Mouse (Mus musculus) limb, embryonic 12.5 days (tissue): Measurements from ENCODE around the gene Npdc1. TPM values are rescaled to one million over a fixed set of nuclear protein-coding genes. Genes with fewer than 3 reads are reported as not detected.
"Not testable (repeated sequence)": the region's sequence is repeated elsewhere in the genome, so short reads cannot be mapped to it uniquely, and the experiment has no call there.

Experiments
- ATAC-seq: fragments of 200-750 bp; cut with Nextera tagmentation; 2 replicates; pipeline ENCODE4 v1.8.0; 2017; ENCODE audit warnings: low read depth, moderate TSS enrichment; ENCODE audit not compliant: insufficient number of reproducible peaks, insufficient read depth, low FRiP score, low TSS enrichment
- H3K27ac ChIP-seq: fragments of 300-500 bp; sonication (generic); 2 replicates; pipeline ENCODE4 v1.5.1; 2016; ENCODE audit warnings: mild to moderate bottlenecking, moderate library complexity
- H3K27me3 ChIP-seq: fragments of 300-500 bp; sonication (generic); 2 replicates; pipeline ENCODE4 v1.6.1; 2016; ENCODE audit warnings: mild to moderate bottlenecking, moderate library complexity
- H3K36me3 ChIP-seq: fragments of 300-500 bp; sonication (generic); 2 replicates; pipeline ENCODE4 v1.6.1; 2016; ENCODE audit warnings: mild to moderate bottlenecking, moderate library complexity
- H3K4me1 ChIP-seq: fragments of 300-500 bp; sonication (generic); replicated peaks from 2 replicates; pipeline ENCODE4 v1.6.1; 2016
- H3K4me2 ChIP-seq: fragments of 300-500 bp; sonication (generic); 2 replicates; pipeline ENCODE4 v1.6.1; 2016; ENCODE audit warnings: mild to moderate bottlenecking, moderate library complexity
- H3K4me3 ChIP-seq: fragments of 300-500 bp; sonication (generic); replicated peaks from 2 replicates; pipeline ENCODE4 v1.5.1; 2016; ENCODE audit warnings: mild to moderate bottlenecking
- H3K9ac ChIP-seq: fragments of 300-500 bp; sonication (generic); replicated peaks from 2 replicates; pipeline ENCODE4 v1.6.1; 2016; ENCODE audit warnings: mild to moderate bottlenecking, moderate library complexity
- H3K9me3 ChIP-seq: fragments of 300-500 bp; sonication (generic); 2 replicates; pipeline ENCODE4 v1.6.1; 2016; ENCODE audit warnings: mild to moderate bottlenecking, moderate library complexity
- WGBS: fragments of 180-500 bp; shearing (Covaris S2); methylation state at CpG from one replicate; pipeline ENCODE4 v1.1.7; 2016; 5-methylcytosine and 5-hydroxymethylcytosine counted together
- polyA plus RNA-seq: library from polyadenylated mRNA; unstranded; fragments of >200 nt; fragmentation: Nextera tagmentation; extraction: Ambion mirVana; gene quantifications from 2 replicates; pipeline ENCODE4 v1.2.1, GENCODE M21; 2016

The Npdc1 gene
- polyA plus RNA-seq, 1 experiment from 2014 or later, result 10.9 TPM

- Histone ChIP-seq H3K4me1 (peaks cover 16% of the 10 kb centered on the region), H3K4me3 (peak within 1 kb of the TSS; percentile 34), H3K27me3 (peaks cover 88% of the 10 kb centered on the region), H3K9me3 (no peaks in the 10 kb centered on the region), H3K36me3 (no peaks in the 10 kb centered on the region), H3K4me2 (peak within 1 kb of the TSS; percentile 59), H3K9ac (no peak within 1 kb of the TSS; the same call in 1 of the 2 replicates), H3K27ac (no peak within 1 kb of the TSS)
- ATAC-seq, result no peak
- WGBS, result 2% methylated on average over 57 of the region's 57 CpGs
These were observed 3.2 kb upstream of the Npdc1 start, which contains the start of gene Entpd2 for GRCm38 (mm10) chr2:25395721-25396596. Gene Entpd2 (plus strand): TSS chr2:25395874.

GRCm38 (mm10) chr2:25396597-25396983, 2.6 kb upstream of the Npdc1 start:
- 33% methylated on average over 3 of the region's 3 CpGs for WGBS
- Histone ChIP-seq H3K9ac (no peak overlapping the region), H3K36me3 (no peaks in the 10 kb centered on the region), H3K27me3 (peaks cover 92% of the 10 kb centered on the region), H3K4me1 (peaks cover 16% of the 10 kb centered on the region), H3K9me3 (no peaks in the 10 kb centered on the region), H3K27ac (no peak overlapping the region), H3K4me3 (no peak overlapping the region), H3K4me2 (peak overlapping the region; percentile 59; the same call in 1 of the 2 replicates)
- ATAC-seq, result no peak

GRCm38 (mm10) chr2:25397010-25397409, 2.1 kb upstream of the Npdc1 start:
- no peaks in the 10 kb centered on the region for H3K36me3 ChIP-seq
- no peak for ATAC-seq
- WGBS, result 52% methylated on average over 1 of the region's 1 CpGs
- H3K27ac ChIP-seq, result no peak overlapping the region
- peaks cover 92% of the 10 kb centered on the region for H3K27me3 ChIP-seq
- peaks cover 16% of the 10 kb centered on the region for H3K4me1 ChIP-seq
- no peak overlapping the region for H3K4me2 ChIP-seq
- H3K4me3 ChIP-seq, result no peak overlapping the region
- H3K9ac ChIP-seq, result no peak overlapping the region
- H3K9me3 ChIP-seq, result no peaks in the 10 kb centered on the region

- Histone ChIP-seq H3K27me3 (peaks cover 98% of the 10 kb centered on the region), H3K4me1 (peaks cover 17% of the 10 kb centered on the region), H3K9me3 (no peaks in the 10 kb centered on the region), H3K4me2 (no peak overlapping the region), H3K27ac (no peak overlapping the region), H3K36me3 (no peaks in the 10 kb centered on the region), H3K9ac (no peak overlapping the region), H3K4me3 (no peak overlapping the region)
- no peak for ATAC-seq
- WGBS, result 92% methylated on average over 7 of the region's 7 CpGs
These were observed 1.1 kb upstream of the Npdc1 start for GRCm38 (mm10) chr2:25398065-25398464.

- peaks cover 99% of the 10 kb centered on the region for H3K27me3 ChIP-seq
- no peak overlapping the region for H3K9ac ChIP-seq
- WGBS, result 22% methylated on average over 16 of the region's 16 CpGs
- H3K4me3 ChIP-seq, result no peak overlapping the region
- no peak overlapping the region for H3K27ac ChIP-seq
- H3K9me3 ChIP-seq, result no peaks in the 10 kb centered on the region
- H3K36me3 ChIP-seq, result no peaks in the 10 kb centered on the region
- no peak overlapping the region for H3K4me2 ChIP-seq
- ATAC-seq, result no peak
- peaks cover 19% of the 10 kb centered on the region for H3K4me1 ChIP-seq
These were observed 1.1 kb downstream of the Npdc1 start for GRCm38 (mm10) chr2:25400291-25400690.

GRCm38 (mm10) chr2:25400764-25401163, 1.6 kb downstream of the Npdc1 start:
- Histone ChIP-seq H3K9ac (no peak overlapping the region), H3K4me1 (peaks cover 15% of the 10 kb centered on the region), H3K27ac (no peak overlapping the region), H3K4me3 (no peak overlapping the region), H3K27me3 (peaks cover 99% of the 10 kb centered on the region), H3K4me2 (no peak overlapping the region), H3K9me3 (no peaks in the 10 kb centered on the region), H3K36me3 (no peaks in the 10 kb centered on the region)
- no peak for ATAC-seq
- 2% methylated on average over 17 of the region's 17 CpGs for WGBS

- no peak for ATAC-seq
- H3K4me2 ChIP-seq, result peak overlapping the region; percentile 68
- no peaks in the 10 kb centered on the region for H3K36me3 ChIP-seq
- H3K9me3 ChIP-seq, result no peaks in the 10 kb centered on the region
- peak overlapping the region; percentile 50 for H3K4me3 ChIP-seq
- peaks cover 10% of the 10 kb centered on the region; the same call in 1 of the 2 replicates for H3K4me1 ChIP-seq
- 2% methylated on average over 13 of the region's 13 CpGs for WGBS
- H3K9ac ChIP-seq, result no peak overlapping the region
- H3K27ac ChIP-seq, result no peak overlapping the region
- H3K27me3 ChIP-seq, result peaks cover 99% of the 10 kb centered on the region
These were observed 3.3 kb downstream of the Npdc1 start for GRCm38 (mm10) chr2:25402377-25402971.

- Histone ChIP-seq H3K4me2 (peak overlapping the region; percentile 68), H3K36me3 (no peaks in the 10 kb centered on the region), H3K27ac (no peak overlapping the region), H3K9me3 (no peaks in the 10 kb centered on the region), H3K27me3 (peaks cover 98% of the 10 kb centered on the region), H3K4me1 (peaks cover 10% of the 10 kb centered on the region; the same call in 1 of the 2 replicates), H3K9ac (peak overlapping the region; percentile 57), H3K4me3 (peak overlapping the region; percentile 50)
- no peak for ATAC-seq
- WGBS, result 2% methylated on average over 54 of the region's 54 CpGs
These were observed 3.9 kb downstream of the Npdc1 start for GRCm38 (mm10) chr2:25402972-25403601.

- H3K9ac ChIP-seq, result no peak overlapping the region
- H3K4me3 ChIP-seq, result no peak overlapping the region
- ATAC-seq, result no peak
- H3K27ac ChIP-seq, result no peak overlapping the region
- peaks cover 96% of the 10 kb centered on the region for H3K27me3 ChIP-seq
- 81% methylated on average over 4 of the region's 4 CpGs for WGBS
- H3K36me3 ChIP-seq, result no peaks in the 10 kb centered on the region
- 0 out of 2 replicates have a peak overlapping the region, but pooled peaks have one; percentile 68 for H3K4me2 ChIP-seq
- no peaks in the 10 kb centered on the region for H3K9me3 ChIP-seq
- peaks cover 10% of the 10 kb centered on the region; the same call in 1 of the 2 replicates for H3K4me1 ChIP-seq
These were observed 4.8 kb downstream of the Npdc1 start for GRCm38 (mm10) chr2:25403994-25404393.

- H3K9ac ChIP-seq, result no peak overlapping the region
- H3K27me3 ChIP-seq, result peaks cover 48% of the 10 kb centered on the region
- H3K4me2 ChIP-seq, result no peak overlapping the region
- no peak overlapping the region for H3K4me3 ChIP-seq
- 83% methylated on average over 10 of the region's 10 CpGs for WGBS
- H3K27ac ChIP-seq, result no peak overlapping the region
- no peaks in the 10 kb centered on the region for H3K4me1 ChIP-seq
- ATAC-seq, result no peak
- no peaks in the 10 kb centered on the region for H3K9me3 ChIP-seq
- no peaks in the 10 kb centered on the region for H3K36me3 ChIP-seq
These were observed 9.8 kb downstream of the Npdc1 start for GRCm38 (mm10) chr2:25408908-25409307.

GRCm38 (mm10) chr2:25413436-25413835, 14.3 kb downstream of the Npdc1 start:
- not testable (repeated sequence) for H3K4me2 ChIP-seq, H3K9ac ChIP-seq, H3K36me3 ChIP-seq, H3K4me1 ChIP-seq, H3K4me3 ChIP-seq, ATAC-seq, H3K27ac ChIP-seq, H3K9me3 ChIP-seq
- peaks cover 14% of the 10 kb centered on the region; the same call in 1 of the 2 replicates for H3K27me3 ChIP-seq
